In the genomic region with DNA sequence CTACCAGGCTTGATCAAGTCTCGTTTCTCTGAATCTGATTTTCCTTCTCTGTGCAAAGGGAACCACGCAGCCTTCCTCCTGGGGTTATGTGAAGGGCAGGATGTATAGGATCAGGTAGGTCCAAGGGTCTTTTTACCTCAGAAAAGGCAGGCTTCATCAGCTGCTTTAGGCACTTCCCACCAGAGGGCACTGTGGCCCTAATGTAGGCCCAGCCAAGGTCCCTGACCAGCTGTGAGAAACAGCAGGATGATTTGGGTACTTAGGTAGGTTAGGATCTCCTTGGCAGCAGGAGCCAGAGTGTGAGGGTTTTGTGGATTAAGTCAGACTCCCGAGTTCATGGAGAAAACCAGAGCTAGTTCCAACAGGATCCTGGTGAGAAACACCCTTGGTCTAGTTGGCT, we compare ENCODE assay signal across 9 mouse cellular contexts. TPM values are rescaled to one million over a fixed set of nuclear protein-coding genes. Genes with fewer than 3 reads are reported as not detected.
DNase-seq lines count a peak whose midpoint lies in the region; ATAC-seq and TF ChIP-seq lines count a peak whose summit lies in the region.
"Had no signal": no experiment of that assay in that cellular context is flagged by ENCODE, and none has a peak within 500 bp of the region (broad histone marks: within the 10 kb centered on the region; RNA-seq: fewer than 3 reads in every experiment).

No protein-coding gene starts in this region.

- no peaks in the 10 kb centered on the region for H3K4me1 ChIP-seq in kidney, adult 2 months (ENCODE audit: control insufficient read depth, insufficient read depth, low read length)
- no peaks in the 10 kb centered on the region for H3K4me1 ChIP-seq in kidney, embryonic 16.5 days (ENCODE audit: insufficient read depth, low read length)
- no peaks in the 10 kb centered on the region for H3K4me1 ChIP-seq in ES-Bruce4 (ENCODE audit: control insufficient read depth, insufficient read depth, low read length)
- H3K4me1 ChIP-seq in forebrain, postnatal 0 days (ENCODE audit: insufficient read depth): no peaks in the 10 kb centered on the region

- no peak overlapping the region for H3K4me2 ChIP-seq in kidney, embryonic 16.5 days (replicated peaks; ENCODE audit: low read depth, low read length)
- no peak overlapping the region for H3K4me2 ChIP-seq in forebrain, postnatal 0 days (ENCODE audit: low read depth)

- H3K4me3 ChIP-seq in kidney, adult 2 months (ENCODE audit: insufficient read depth, low read depth, low read length): no peak overlapping the region
- no peak overlapping the region for H3K4me3 ChIP-seq in kidney, embryonic 16.5 days (ENCODE audit: low read length)
- H3K4me3 ChIP-seq in ES-Bruce4 (ENCODE audit: low read depth, low read length): no peak overlapping the region
- H3K4me3 ChIP-seq in forebrain, postnatal 0 days (ENCODE audit: low read depth, low read length): no peak overlapping the region

- no peak for ATAC-seq in kidney, embryonic 16.5 days (ENCODE audit: low FRiP score, low TSS enrichment)
- ATAC-seq in forebrain, postnatal 0 days: peak; percentile 50

- WGBS in kidney, adult 2 months: 5% methylated on average over 3 of the region's 3 CpGs
- WGBS in kidney, embryonic 16.5 days: 14% methylated on average over 3 of the region's 3 CpGs
- 15% methylated on average over 3 of the region's 3 CpGs for WGBS in forebrain, postnatal 0 days

- no peak for TF ChIP-seq EP300 in ES-Bruce4 (IDR thresholded peaks at IDR 0.05; ENCODE audit: insufficient read depth, low read depth, low read length)

- TF ChIP-seq POLR2A in kidney, adult 2 months (IDR thresholded peaks at IDR 0.05; ENCODE audit: low read depth, low read length): no peak
- TF ChIP-seq POLR2A in ES-Bruce4 (IDR thresholded peaks at IDR 0.05; ENCODE audit: insufficient read depth, low read length): no peak
- TF ChIP-seq POLR2A in brain, embryonic 14.5 days (IDR thresholded peaks at IDR 0.05; ENCODE audit: borderline replicate concordance, extremely low read depth, insufficient read depth, insufficient read length, poor library complexity, severe bottlenecking): no peak

- TF ChIP-seq CTCF in kidney, adult 2 months (conservative IDR thresholded peaks at IDR 0.05; ENCODE audit: insufficient read depth, insufficient read length, low read depth, low read length): peak; percentile 75
- TF ChIP-seq CTCF in ES-Bruce4 (IDR thresholded peaks at IDR 0.05; ENCODE audit: low read depth, low read length): peak; percentile 92
- TF ChIP-seq CTCF in brain, embryonic 14.5 days (IDR thresholded peaks at IDR 0.05; ENCODE audit: borderline replicate concordance, extremely low read depth, insufficient read depth, insufficient read length): peak; percentile 84
- TF ChIP-seq CTCF in forebrain, postnatal 0 days (IDR thresholded peaks at IDR 0.05; ENCODE audit: low read depth): peak; percentile 78

- H3K9me3 ChIP-seq in kidney, embryonic 16.5 days (ENCODE audit: low read length): no peaks in the 10 kb centered on the region
- H3K9me3 ChIP-seq in ES-Bruce4 (replicated peaks; ENCODE audit: control insufficient read depth, insufficient read depth, low read length, poor library complexity, severe bottlenecking): no peaks in the 10 kb centered on the region
- no peaks in the 10 kb centered on the region for H3K9me3 ChIP-seq in forebrain, postnatal 0 days (ENCODE audit: low read length)

- H3K27me3 ChIP-seq in kidney, adult 2 months (replicated peaks; ENCODE audit: control insufficient read depth, insufficient read depth, low read length): no peaks in the 10 kb centered on the region
- H3K27me3 ChIP-seq in kidney, embryonic 16.5 days (ENCODE audit: insufficient read depth, low read length): no peaks in the 10 kb centered on the region
- H3K27me3 ChIP-seq in ES-Bruce4 (ENCODE audit: control insufficient read depth, insufficient read depth, low read length, poor library complexity, severe bottlenecking): no peaks in the 10 kb centered on the region
- H3K27me3 ChIP-seq in forebrain, postnatal 0 days (ENCODE audit: insufficient read depth, low read length): no peaks in the 10 kb centered on the region

- H3K9ac ChIP-seq in kidney, embryonic 16.5 days (replicated peaks; ENCODE audit: low read length): no peak overlapping the region
- H3K9ac ChIP-seq in ES-Bruce4 (ENCODE audit: low read depth, poor library complexity, severe bottlenecking): no peak overlapping the region
- H3K9ac ChIP-seq in forebrain, postnatal 0 days: no peak overlapping the region

- H3K27ac ChIP-seq in kidney, adult 2 months (ENCODE audit: insufficient read depth, low read depth, low read length): no peak overlapping the region
- H3K27ac ChIP-seq in kidney, embryonic 16.5 days (ENCODE audit: low read length): no peak overlapping the region
- H3K27ac ChIP-seq in ES-Bruce4 (ENCODE audit: insufficient read depth, low read length): no peak overlapping the region
- H3K27ac ChIP-seq in forebrain, postnatal 0 days (ENCODE audit: low read depth, low read length): no peak overlapping the region

- H3K36me3 ChIP-seq in kidney, adult 2 months (ENCODE audit: control insufficient read depth, insufficient read depth, low read length): no peaks in the 10 kb centered on the region
- no peaks in the 10 kb centered on the region for H3K36me3 ChIP-seq in kidney, embryonic 16.5 days (ENCODE audit: insufficient read depth, low read length)
- H3K36me3 ChIP-seq in ES-Bruce4 (ENCODE audit: control insufficient read depth, insufficient read depth, low read length, poor library complexity, severe bottlenecking): no peaks in the 10 kb centered on the region
- H3K36me3 ChIP-seq in forebrain, postnatal 0 days (ENCODE audit: insufficient read depth): peaks cover 27% of the 10 kb centered on the region

- DNase-seq in kidney, adult 2 months: peak; percentile 24
- peak; percentile 81 for DNase-seq in brain, embryonic 14.5 days (ENCODE audit: low read depth)
- peak; percentile 54 for DNase-seq in forebrain, postnatal 0 days
- peak; percentile 6 for DNase-seq in lung, postnatal 10 days
- peak; percentile 30 for DNase-seq in thymus, postnatal 25 days
- no peak for DNase-seq in spleen, postnatal 36 days (ENCODE audit: low spot score in 2 of 2)

RNA-seq across cellular contexts. Expression of gene Oprl1, which starts 7.4 kb away (rescaled TPM):
- 0.12 and 0.27 TPM in 2 replicates for polyA plus RNA-seq in kidney, adult 2 months (2012; rRNA removed)
- 0.50 and 0.67 TPM in 2 replicates for polyA plus RNA-seq in kidney, embryonic 16.5 days (2015; fragmentation: Nextera tagmentation; extraction: Ambion mirVana)
- polyA plus RNA-seq in ES-Bruce4 (2011; ENCODE audit: insufficient read depth, insufficient read length, low read depth, missing spikeins): 0.78 and 1.2 TPM in 2 replicates
- 91.7 and 102 TPM in 2 replicates for polyA plus RNA-seq in brain, embryonic 14.5 days (2012; rRNA removed)
- 114 and 134 TPM in 2 replicates for total RNA-seq in forebrain, postnatal 0 days (2014; rRNA removed)
- 51.3 and 62.5 TPM in 2 replicates for polyA plus RNA-seq in forebrain, postnatal 0 days (2015; fragmentation: Nextera tagmentation; extraction: Ambion mirVana)

RNA-seq across cellular contexts. Expression of gene Lkaaear1, which starts 24.0 kb away (rescaled TPM):
- not detected in 2 replicates for polyA plus RNA-seq in kidney, adult 2 months (2012; rRNA removed)
- not detected in 2 replicates for polyA plus RNA-seq in kidney, embryonic 16.5 days (2015; fragmentation: Nextera tagmentation; extraction: Ambion mirVana)
- not detected in 2 replicates for polyA plus RNA-seq in ES-Bruce4 (2011; ENCODE audit: insufficient read depth, insufficient read length, low read depth, missing spikeins)
- not detected in 2 replicates for polyA plus RNA-seq in brain, embryonic 14.5 days (2012; rRNA removed)
- total RNA-seq in forebrain, postnatal 0 days (2014; rRNA removed): not detected in 2 replicates
- polyA plus RNA-seq in forebrain, postnatal 0 days (2015; fragmentation: Nextera tagmentation; extraction: Ambion mirVana): not detected in 2 replicates
- polyA plus RNA-seq: lung, embryonic 16.5 days had no signal

RNA-seq across cellular contexts. Expression of gene Rgs19, which starts 28.4 kb away (rescaled TPM):
- polyA plus RNA-seq in kidney, adult 2 months (2012; rRNA removed): 21.5 and 24.0 TPM in 2 replicates
- polyA plus RNA-seq in kidney, embryonic 16.5 days (2015; fragmentation: Nextera tagmentation; extraction: Ambion mirVana): 67.7 and 72.1 TPM in 2 replicates
- 36.3 and 46.5 TPM in 2 replicates for polyA plus RNA-seq in ES-Bruce4 (2011; ENCODE audit: insufficient read depth, insufficient read length, low read depth, missing spikeins)
- 75.9 and 87.7 TPM in 2 replicates for polyA plus RNA-seq in brain, embryonic 14.5 days (2012; rRNA removed)
- total RNA-seq in forebrain, postnatal 0 days (2014; rRNA removed): 43.7 and 50.2 TPM in 2 replicates
- 56.4 and 57.4 TPM in 2 replicates for polyA plus RNA-seq in forebrain, postnatal 0 days (2015; fragmentation: Nextera tagmentation; extraction: Ambion mirVana)

RNA-seq across cellular contexts. Expression of gene Myt1, which starts 40.9 kb away (rescaled TPM):
- polyA plus RNA-seq in kidney, adult 2 months (2012; rRNA removed): 0.08 and 0.13 TPM in 2 replicates
- polyA plus RNA-seq in kidney, embryonic 16.5 days (2015; fragmentation: Nextera tagmentation; extraction: Ambion mirVana): 0.27 and 0.31 TPM in 2 replicates
- polyA plus RNA-seq in ES-Bruce4 (2011; ENCODE audit: insufficient read depth, insufficient read length, low read depth, missing spikeins): 0.13 TPM in 1 of 2 replicates, not detected in the other
- 65.4 and 69.4 TPM in 2 replicates for polyA plus RNA-seq in brain, embryonic 14.5 days (2012; rRNA removed)
- 39.0 and 55.0 TPM in 2 replicates for total RNA-seq in forebrain, postnatal 0 days (2014; rRNA removed)
- polyA plus RNA-seq in forebrain, postnatal 0 days (2015; fragmentation: Nextera tagmentation; extraction: Ambion mirVana): 4.0 and 6.7 TPM in 2 replicates

RNA-seq across cellular contexts. Expression of gene Tcea2, which starts 42.1 kb away (rescaled TPM):
- polyA plus RNA-seq in kidney, adult 2 months (2012; rRNA removed): 19.2 and 19.5 TPM in 2 replicates
- 29.3 and 29.9 TPM in 2 replicates for polyA plus RNA-seq in kidney, embryonic 16.5 days (2015; fragmentation: Nextera tagmentation; extraction: Ambion mirVana)
- polyA plus RNA-seq in ES-Bruce4 (2011; ENCODE audit: insufficient read depth, insufficient read length, low read depth, missing spikeins): 13.0 and 15.3 TPM in 2 replicates
- polyA plus RNA-seq in brain, embryonic 14.5 days (2012; rRNA removed): 55.9 and 82.2 TPM in 2 replicates
- 51.1 and 55.6 TPM in 2 replicates for total RNA-seq in forebrain, postnatal 0 days (2014; rRNA removed)
- polyA plus RNA-seq in forebrain, postnatal 0 days (2015; fragmentation: Nextera tagmentation; extraction: Ambion mirVana): 53.8 and 57.5 TPM in 2 replicates

Comparison
In these comparisons a context has a peak if more than half of its experiments do, and no peak if none do; other contexts are left out.
1. DNase-seq: peak in kidney, adult 2 months (single experiment), brain, embryonic 14.5 days (single experiment), forebrain, postnatal 0 days (single experiment), lung, postnatal 10 days (single experiment) and thymus, postnatal 25 days (single experiment); none in spleen, postnatal 36 days (0 of 2).
2. RNA of gene Oprl1, which starts 7.4 kb away (polyA plus RNA-seq): 91.7 to 102 TPM in brain, embryonic 14.5 days and 51.3 to 62.5 TPM in forebrain, postnatal 0 days; 0.78 to 1.2 TPM in ES-Bruce4, 0.50 to 0.67 TPM in kidney, embryonic 16.5 days and 0.12 to 0.27 TPM in kidney, adult 2 months; every median in the first group is over 10 times any median in the second.
3. Peak in every context shown above with its lines, with median percentiles within 50 percentile points of each other: CTCF ChIP-seq.